Mouse (Mus musculus) neural tube, embryonic 14.5 days (tissue): ENCODE measurements around the gene Deaf1. TPM values are rescaled to one million over a fixed set of nuclear protein-coding genes. Genes with fewer than 3 reads are reported as not detected.

ENCODE experiments used
- ATAC-seq: fragments of 200-750 bp; cut with Nextera tagmentation; 2 replicates; pipeline ENCODE4 v1.8.0; 2017; ENCODE audit warnings: low read depth, mild to moderate bottlenecking, moderate TSS enrichment, moderate library complexity
- H3K27ac ChIP-seq: fragments of 300-500 bp; sonication (generic); 2 replicates; pipeline ENCODE4 v1.5.1; 2014; ENCODE audit warnings: low read depth, mild to moderate bottlenecking, control low read depth, low read length, moderate library complexity, mixed read lengths
- H3K27me3 ChIP-seq: fragments of 300-500 bp; sonication (generic); 2 replicates; pipeline ENCODE4 v1.6.1; 2014; ENCODE audit warnings: low read length; ENCODE audit not compliant: control insufficient read depth, insufficient read depth
- H3K36me3 ChIP-seq: fragments of 300-500 bp; sonication (generic); 2 replicates; pipeline ENCODE4 v1.6.1; 2014; ENCODE audit warnings: low read length, mixed read lengths; ENCODE audit not compliant: control insufficient read depth, insufficient read depth
- H3K4me1 ChIP-seq: fragments of 300-500 bp; sonication (generic); 2 replicates; pipeline ENCODE4 v1.6.1; 2014; ENCODE audit warnings: low read length; ENCODE audit not compliant: control insufficient read depth, insufficient read depth
- H3K4me2 ChIP-seq: fragments of 300-500 bp; sonication (generic); 2 replicates; pipeline ENCODE4 v1.6.1; 2014; ENCODE audit warnings: mild to moderate bottlenecking, low read depth, low read length, control low read depth
- H3K4me3 ChIP-seq: fragments of 300-500 bp; sonication (generic); 2 replicates; pipeline ENCODE4 v1.5.1; 2014; ENCODE audit warnings: low read depth, low read length, control low read depth, mixed read lengths
- H3K9ac ChIP-seq: fragments of 300-500 bp; sonication (generic); replicated peaks from 2 replicates; pipeline ENCODE4 v1.6.1; 2014; ENCODE audit warnings: low read depth, mild to moderate bottlenecking, control low read depth, low read length, mixed read lengths
- H3K9me3 ChIP-seq: fragments of 300-500 bp; sonication (generic); 2 replicates; pipeline ENCODE4 v1.6.1; 2016; ENCODE audit warnings: low read length; ENCODE audit not compliant: control insufficient read depth
- WGBS: fragments of 180-500 bp; shearing (Covaris S2); extraction: QIAGEN DNeasy Blood & Tissue Kit; methylation state at CpG from one replicate; pipeline ENCODE4 v1.1.7; 2014; 5-methylcytosine and 5-hydroxymethylcytosine counted together
- polyA plus RNA-seq: library from polyadenylated mRNA; unstranded; fragments of >200 nt; fragmentation: Nextera tagmentation; extraction: Ambion mirVana; gene quantifications from 2 replicates; pipeline ENCODE4 v1.2.1, GENCODE M21; 2014

The Deaf1 gene
- polyA plus RNA-seq, 1 experiment from 2014 or later, result 228 TPM

DNA sequence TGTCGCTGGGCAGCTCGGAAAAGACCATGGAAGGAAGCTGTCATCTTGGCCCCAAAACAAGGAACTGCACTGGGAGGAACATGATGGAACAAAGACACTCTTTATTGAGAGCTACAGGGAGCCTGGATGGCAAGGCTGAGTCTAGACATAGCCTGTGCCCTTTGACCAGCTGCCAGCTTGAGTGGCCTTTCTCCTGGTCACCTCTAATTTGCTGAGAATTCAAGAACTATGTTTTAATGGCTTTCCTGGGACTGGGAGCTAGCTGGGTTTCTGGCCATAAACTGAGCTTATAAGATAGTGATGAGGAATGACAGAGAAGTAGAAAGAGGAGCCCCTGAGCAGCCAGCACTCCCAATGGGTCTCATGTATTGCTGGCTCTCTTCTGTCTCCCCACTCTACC, 15.7 kb upstream of the Deaf1 start:
- Histone ChIP-seq H3K27ac (no peak overlapping the region), H3K36me3 (no peaks in the 10 kb centered on the region), H3K27me3 (no peaks in the 10 kb centered on the region), H3K4me1 (no peaks in the 10 kb centered on the region), H3K9ac (no peak overlapping the region), H3K9me3 (no peaks in the 10 kb centered on the region), H3K4me3 (no peak overlapping the region), H3K4me2 (no peak overlapping the region)
- no peak for ATAC-seq
- 49% methylated on average over 2 of the region's 2 CpGs for WGBS

DNA sequence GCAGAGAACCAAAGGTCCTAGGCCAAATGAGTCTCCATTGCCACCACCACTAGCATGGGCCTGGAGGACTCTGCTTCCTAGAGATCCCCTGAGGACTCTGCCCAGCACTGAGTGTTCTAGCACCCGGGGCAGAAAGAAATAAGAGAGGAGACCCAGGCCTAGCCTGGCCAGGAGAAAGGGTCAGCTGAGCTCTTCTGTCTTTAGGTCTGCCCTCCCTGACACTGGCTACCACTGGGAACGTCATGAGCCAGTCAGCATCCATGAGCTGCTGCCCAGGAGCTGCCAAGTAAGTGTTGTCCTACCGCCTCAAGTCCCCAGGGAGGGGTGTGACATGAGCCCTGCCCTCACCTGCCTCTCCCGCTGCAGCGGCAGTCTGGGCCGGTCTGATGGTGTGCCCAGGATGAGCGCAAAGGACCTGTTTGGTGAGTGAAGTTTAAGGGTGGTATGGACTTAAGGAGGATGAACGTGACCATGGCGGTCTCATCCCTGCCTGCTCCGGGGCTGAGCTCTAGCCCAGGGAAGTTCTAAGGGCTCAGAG, 14.3 kb upstream of the Deaf1 start:
- Histone ChIP-seq H3K4me2 (no peak overlapping the region), H3K36me3 (no peaks in the 10 kb centered on the region), H3K27me3 (no peaks in the 10 kb centered on the region), H3K4me1 (no peaks in the 10 kb centered on the region), H3K4me3 (no peak overlapping the region), H3K9ac (no peak overlapping the region), H3K9me3 (no peaks in the 10 kb centered on the region), H3K27ac (no peak overlapping the region)
- ATAC-seq, result no peak
- WGBS, result 94% methylated on average over 10 of the region's 10 CpGs

DNA sequence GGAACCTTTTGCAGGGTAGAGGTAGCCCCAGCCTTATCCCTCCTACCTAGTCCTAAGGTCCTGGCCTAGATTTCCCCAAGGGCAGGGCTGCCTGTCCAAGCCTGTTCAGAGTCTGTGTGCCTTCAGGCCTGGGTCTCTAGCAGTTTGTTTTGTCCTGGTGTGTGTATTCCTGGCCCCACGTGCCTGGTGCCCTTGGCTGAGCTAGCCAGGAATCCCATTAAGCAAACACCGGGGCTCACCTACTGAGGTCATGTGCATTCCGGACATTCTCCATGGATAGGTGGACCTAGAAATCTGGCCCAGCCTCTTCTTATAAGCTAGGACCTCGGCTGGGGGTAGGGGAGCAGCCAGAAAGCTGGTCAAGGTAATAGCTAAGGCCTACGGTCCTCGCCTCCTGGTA, 13.0 kb upstream of the Deaf1 start:
- no peaks in the 10 kb centered on the region for H3K27me3 ChIP-seq
- no peaks in the 10 kb centered on the region for H3K9me3 ChIP-seq
- no peak overlapping the region for H3K4me3 ChIP-seq
- no peak overlapping the region for H3K27ac ChIP-seq
- no peak for ATAC-seq
- H3K36me3 ChIP-seq, result no peaks in the 10 kb centered on the region
- no peaks in the 10 kb centered on the region for H3K4me1 ChIP-seq
- no peak overlapping the region for H3K9ac ChIP-seq
- 85% methylated on average over 6 of the region's 6 CpGs for WGBS
- H3K4me2 ChIP-seq, result no peak overlapping the region

DNA sequence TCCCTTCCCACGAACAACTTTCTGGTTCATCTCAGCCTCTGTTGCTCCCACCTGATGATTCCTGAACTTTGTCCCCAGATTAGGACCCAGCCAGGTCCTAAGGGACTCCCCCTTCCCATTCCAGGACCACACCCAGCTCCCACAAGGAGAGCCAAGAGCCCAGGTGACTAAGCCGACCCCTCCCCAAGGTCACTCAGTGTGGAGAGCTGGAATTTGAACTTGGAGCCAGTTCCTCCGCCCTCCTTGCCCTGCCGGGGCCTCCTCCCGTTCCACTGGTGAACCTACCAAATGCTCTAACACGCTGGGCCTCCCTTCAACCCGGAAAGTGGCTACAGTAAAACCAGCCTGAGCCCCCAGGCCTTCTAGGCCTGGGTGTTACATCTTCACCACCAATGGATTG, 12.5 kb upstream of the Deaf1 start:
- H3K4me3 ChIP-seq, result no peak overlapping the region
- no peak for ATAC-seq
- peaks cover 1% of the 10 kb centered on the region; the same call in 1 of the 2 replicates for H3K36me3 ChIP-seq
- WGBS, result 88% methylated on average over 7 of the region's 7 CpGs
- H3K4me2 ChIP-seq, result no peak overlapping the region
- no peaks in the 10 kb centered on the region for H3K9me3 ChIP-seq
- no peak overlapping the region for H3K27ac ChIP-seq
- no peaks in the 10 kb centered on the region for H3K27me3 ChIP-seq
- no peaks in the 10 kb centered on the region for H3K4me1 ChIP-seq
- no peak overlapping the region for H3K9ac ChIP-seq

DNA sequence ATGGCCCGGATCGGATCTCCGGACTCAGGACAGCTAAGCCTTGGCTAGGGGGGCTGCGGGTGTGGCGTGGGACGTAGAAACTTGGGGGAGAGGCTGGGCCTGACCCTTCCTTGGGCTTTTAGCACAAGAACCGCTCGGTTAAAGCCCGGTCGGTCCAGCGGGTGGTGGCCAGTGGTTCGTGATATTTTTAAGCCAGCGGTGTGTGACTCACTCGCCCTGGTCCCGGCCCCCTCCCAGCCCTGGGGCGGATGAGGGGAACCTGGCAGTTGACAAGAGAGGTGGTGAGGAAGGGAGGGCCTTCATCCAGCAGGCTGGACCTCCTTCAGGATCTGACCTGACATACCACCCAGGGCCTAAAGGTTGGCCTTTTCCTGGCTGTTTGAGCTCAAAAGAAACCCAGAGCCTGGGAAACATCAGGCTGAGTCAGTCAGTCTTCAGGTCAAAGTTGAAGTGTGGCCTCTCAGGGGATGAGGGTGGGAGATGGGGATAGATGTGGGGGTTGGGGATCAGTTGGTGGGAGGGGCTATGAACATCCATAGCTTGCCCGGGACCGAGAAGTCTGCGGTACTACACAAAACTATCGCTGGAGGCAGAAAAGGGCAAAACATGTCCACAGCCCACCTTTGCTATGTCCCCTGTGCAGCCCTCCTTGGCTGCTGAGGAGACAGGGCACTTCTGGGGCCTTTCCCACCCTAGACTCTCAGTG, 11.9 kb upstream of the Deaf1 start:
- Histone ChIP-seq H3K9ac (no peak overlapping the region), H3K27ac (no peak overlapping the region), H3K4me2 (0 out of 2 replicates have a peak overlapping the region, but pooled peaks have one; percentile 29)

DNA sequence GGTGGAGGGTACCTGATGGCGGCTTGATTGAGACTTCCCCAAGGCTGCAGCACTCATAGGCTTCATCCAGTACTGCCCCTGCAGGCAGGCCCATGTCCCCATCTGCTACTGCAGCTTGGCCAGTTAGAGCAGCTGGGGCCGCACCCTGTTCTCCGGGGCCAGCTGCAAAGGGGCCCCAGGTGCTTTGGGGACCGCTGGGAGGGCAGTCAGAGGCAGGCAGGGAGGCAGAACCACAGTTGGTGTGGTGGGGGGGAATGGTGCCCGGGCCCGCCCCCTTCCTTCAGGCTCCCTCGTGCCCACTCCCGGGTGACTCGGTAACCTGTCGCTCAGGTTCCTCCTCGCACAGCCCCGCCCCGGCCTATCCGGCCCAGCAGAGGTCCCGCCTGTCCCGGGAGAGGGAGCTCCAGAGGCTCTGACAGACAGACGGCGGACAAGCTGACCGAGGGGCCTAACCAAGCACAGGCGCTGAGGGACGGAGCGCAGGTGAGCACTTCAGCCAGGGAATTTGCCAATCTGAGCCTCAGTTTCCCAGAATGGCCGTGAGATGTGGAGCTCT, 11.2 kb upstream of the Deaf1 start, which contains the start of gene Eps8l2:
Eps8l2 (plus strand) TSS at position 305 of the 556 bp plus-strand sequence.
- Histone ChIP-seq H3K4me2 (peak within 1 kb of the TSS; percentile 29; the same call in 1 of the 2 replicates), H3K9me3 (no peaks in the 10 kb centered on the region), H3K9ac (0 out of 2 replicates have a peak within 1 kb of the TSS, but pooled peaks have one; percentile 0), H3K4me1 (no peaks in the 10 kb centered on the region), H3K36me3 (peaks cover 13% of the 10 kb centered on the region; the same call in 1 of the 2 replicates), H3K4me3 (no peak within 1 kb of the TSS), H3K27me3 (no peaks in the 10 kb centered on the region), H3K27ac (no peak within 1 kb of the TSS)
- no peak; the same call in 1 of the 2 replicates for ATAC-seq
- 2% methylated on average over 23 of the region's 23 CpGs for WGBS

More for the DNA sequence above, 11.9 kb upstream of the Deaf1 start:
- Histone ChIP-seq H3K36me3 (peaks cover 8% of the 10 kb centered on the region; the same call in 1 of the 2 replicates), H3K9me3 (no peaks in the 10 kb centered on the region), H3K4me1 (no peaks in the 10 kb centered on the region), H3K4me3 (no peak overlapping the region), H3K27me3 (no peaks in the 10 kb centered on the region)
- ATAC-seq, result no peak
- WGBS, result 45% methylated on average over 20 of the region's 20 CpGs

DNA sequence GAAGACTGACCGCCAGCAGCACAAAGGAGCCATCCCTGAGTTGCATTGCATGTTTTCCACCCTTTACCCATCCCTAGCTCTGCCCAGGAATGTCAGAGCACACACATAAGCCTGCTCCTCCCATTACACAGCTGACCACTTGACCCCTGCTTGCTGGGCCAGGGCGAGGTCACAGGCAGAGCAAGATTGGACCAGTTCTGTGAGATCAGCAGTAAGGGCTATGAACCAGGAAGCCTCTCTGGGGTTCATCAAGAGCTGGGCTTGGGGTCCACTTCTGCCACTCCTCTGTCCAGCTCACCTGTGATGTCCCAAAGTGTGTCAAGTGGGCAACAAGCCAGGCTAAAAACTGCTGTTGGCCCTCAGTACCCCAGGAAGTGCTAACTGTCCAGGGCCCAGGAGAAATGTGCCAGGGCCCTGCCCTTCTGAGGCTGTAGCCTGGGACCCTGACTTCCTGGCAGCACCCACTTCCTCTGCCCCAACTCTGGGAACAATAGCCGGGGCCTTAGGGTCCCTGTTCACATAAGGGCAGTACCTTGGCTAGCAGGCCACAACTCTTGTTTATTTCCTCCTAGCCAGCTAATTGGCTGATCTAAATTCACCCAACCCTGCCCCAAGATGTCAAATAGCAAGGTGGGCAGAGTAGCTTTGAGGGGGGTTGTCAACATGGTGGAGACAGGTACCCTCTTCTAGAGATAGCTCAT, 10.4 kb upstream of the Deaf1 start:
- ATAC-seq, result no peak
- Histone ChIP-seq H3K9ac (no peak overlapping the region), H3K4me2 (no peak overlapping the region), H3K4me3 (no peak overlapping the region), H3K27me3 (no peaks in the 10 kb centered on the region), H3K4me1 (no peaks in the 10 kb centered on the region), H3K36me3 (peaks cover 13% of the 10 kb centered on the region; the same call in 1 of the 2 replicates), H3K27ac (no peak overlapping the region), H3K9me3 (no peaks in the 10 kb centered on the region)
- 87% methylated on average over 3 of the region's 3 CpGs for WGBS

DNA sequence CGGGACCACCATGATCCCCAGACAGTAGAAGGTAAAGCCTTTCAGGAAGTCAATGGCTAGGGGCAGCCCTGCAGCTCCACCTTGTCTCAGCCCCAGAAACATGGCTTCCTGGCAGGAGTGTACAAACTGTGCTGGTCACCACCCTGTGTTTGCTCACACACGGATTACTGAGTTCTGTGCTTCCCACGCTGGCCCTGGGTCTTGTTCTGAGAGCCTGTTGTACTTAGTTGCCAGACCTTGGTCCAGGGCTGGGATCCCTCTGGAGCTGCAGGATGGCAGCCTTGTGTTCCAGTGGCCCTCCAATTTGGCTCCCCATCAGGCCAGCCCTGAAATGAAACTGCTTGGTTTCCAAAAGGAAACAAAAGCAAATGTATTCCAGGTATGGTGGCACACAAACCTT, 8.8 kb upstream of the Deaf1 start:
- no peaks in the 10 kb centered on the region for H3K9me3 ChIP-seq
- peaks cover 13% of the 10 kb centered on the region; the same call in 1 of the 2 replicates for H3K36me3 ChIP-seq
- no peak overlapping the region for H3K4me2 ChIP-seq
- ATAC-seq, result no peak
- H3K9ac ChIP-seq, result no peak overlapping the region
- no peaks in the 10 kb centered on the region for H3K4me1 ChIP-seq
- WGBS, result 82% methylated on average over 3 of the region's 3 CpGs
- H3K4me3 ChIP-seq, result no peak overlapping the region
- H3K27ac ChIP-seq, result no peak overlapping the region
- H3K27me3 ChIP-seq, result no peaks in the 10 kb centered on the region
